Mouse (Mus musculus): ENCODE measurements around the gene Themis2. TPM values are rescaled to one million over a fixed set of nuclear protein-coding genes. Genes with fewer than 3 reads are reported as not detected.

Themis2 gene
- polyA plus RNA-seq, 1 experiment: 0.05 TPM

DNA sequence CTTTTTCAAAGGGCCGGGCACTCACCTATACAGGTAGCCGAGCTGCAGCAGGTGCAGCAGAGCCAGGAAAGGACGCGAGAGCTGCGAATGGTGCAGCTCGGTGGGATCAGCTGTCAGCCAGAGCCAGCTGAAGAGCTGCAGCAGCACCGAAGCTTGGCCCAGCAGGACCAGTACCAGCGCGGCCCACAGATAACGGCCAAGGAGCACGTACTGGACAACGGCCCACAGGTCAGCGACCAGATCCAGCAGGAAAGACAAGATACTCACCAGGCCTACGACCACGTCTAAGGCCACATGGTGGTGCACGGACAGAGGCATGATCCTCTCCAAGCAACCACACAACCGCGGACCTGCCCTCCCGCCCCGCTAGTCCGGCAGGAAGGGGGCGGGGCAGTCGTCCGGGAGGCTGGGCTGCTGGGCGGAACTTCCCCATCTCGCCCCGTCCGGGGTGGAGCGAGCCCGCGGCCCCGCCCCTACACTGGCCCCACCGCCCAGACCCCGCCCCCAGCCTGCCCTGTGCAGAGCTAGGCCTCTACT lies 64.0 kb downstream of the Themis2 start, which contains the start of gene Xkr8:
Gene Xkr8, minus strand, starts transcription at position 399 of the 537 bp plus-strand sequence.
- no peaks in the 10 kb centered on the region for H3K9me3 ChIP-seq (ENCODE audit: control insufficient read depth, low read length)
- H3K27me3 ChIP-seq (ENCODE audit: control insufficient read depth): peaks cover 3% of the 10 kb centered on the region; the same call in 1 of the 2 replicates
- no peaks in the 10 kb centered on the region; the same call in 1 of the 2 replicates for H3K36me3 ChIP-seq (ENCODE audit: control insufficient read depth)
- peak within 1 kb of the TSS; percentile 70 for H3K4me3 ChIP-seq (replicated peaks)
- H3K4me1 ChIP-seq (ENCODE audit: control insufficient read depth): peaks cover 25% of the 10 kb centered on the region
- no peak for TF ChIP-seq TAL1 (IDR thresholded peaks at IDR 0.05; ENCODE audit: low read length)
- TF ChIP-seq GATA1 (IDR thresholded peaks at IDR 0.05; ENCODE audit: low read length): no peak

Other genes starting within 250 kb of the Themis2 start
- 0.01 and 0.03 TPM in 2 replicates for gene Ptafr, start 232.3 kb downstream of the Themis2 start, polyA plus RNA-seq (2012)
- gene Eya3, start 157.4 kb downstream of the Themis2 start, polyA plus RNA-seq (2012): 0.38 and 0.65 TPM in 2 replicates
- gene Xkr8, start 63.8 kb downstream of the Themis2 start, polyA plus RNA-seq (2012): 0.01 TPM in 1 of 2 replicates, not detected in the other
- 0.02 TPM in 1 of 2 replicates, not detected in the other for gene Smpdl3b, start 39.1 kb downstream of the Themis2 start, polyA plus RNA-seq (2012)
- gene Rpa2, start 28.1 kb downstream of the Themis2 start, polyA plus RNA-seq (2012): 8.1 and 9.9 TPM in 2 replicates
- 1.9 and 2.6 TPM in 2 replicates for gene Ppp1r8, start 46.8 kb upstream of the Themis2 start, polyA plus RNA-seq (2012)
- 0.36 and 0.46 TPM in 2 replicates for gene Stx12, start 88.1 kb upstream of the Themis2 start, polyA plus RNA-seq (2012)
- 2.4 and 2.5 TPM in 2 replicates for gene Fam76a, start 126.2 kb upstream of the Themis2 start, polyA plus RNA-seq (2012)
- gene Fgr, start 177.7 kb upstream of the Themis2 start, polyA plus RNA-seq (2012): 0.01 TPM in 1 of 2 replicates, not detected in the other
- 0.08 TPM in 2 replicates for gene Ahdc1, start 214.9 kb upstream of the Themis2 start, polyA plus RNA-seq (2012)

Data from erythroblast, embryonic 14.5 days (primary cell).